Mouse (Mus musculus) forebrain, embryonic 10.5 days (tissue): ENCODE measurements around the gene Ablim1. TPM values are rescaled to one million over a fixed set of nuclear protein-coding genes. Genes with fewer than 3 reads are reported as not detected.

Experiments
- DNase-seq: peaks from one replicate; pipeline ENCODE4 v3.0.0-alpha.2; 2017; ENCODE audit warnings: low spot score; ENCODE audit errors: extremely low spot score
- H3K27ac ChIP-seq: fragments of 300-500 bp; sonication (generic); 2 replicates; pipeline ENCODE4 v1.5.1; 2016; ENCODE audit warnings: mild to moderate bottlenecking
- H3K27me3 ChIP-seq: fragments of 300-500 bp; sonication (generic); 2 replicates; pipeline ENCODE4 v1.6.1; 2016; ENCODE audit warnings: mild to moderate bottlenecking; ENCODE audit not compliant: poor library complexity, severe bottlenecking
- H3K36me3 ChIP-seq: fragments of 300-500 bp; sonication (generic); replicated peaks from 2 replicates; pipeline ENCODE4 v1.6.1; 2016; ENCODE audit warnings: mild to moderate bottlenecking, moderate library complexity
- H3K4me1 ChIP-seq: fragments of 300-500 bp; sonication (generic); 2 replicates; pipeline ENCODE4 v1.6.1; 2016
- H3K4me3 ChIP-seq: fragments of 300-500 bp; sonication (generic); 2 replicates; pipeline ENCODE4 v1.5.1; 2016; ENCODE audit warnings: mild to moderate bottlenecking, moderate library complexity
- H3K9me3 ChIP-seq: fragments of 300-500 bp; sonication (generic); 2 replicates; pipeline ENCODE4 v1.6.1; 2016; ENCODE audit warnings: mild to moderate bottlenecking, moderate library complexity
- WGBS: fragments of 180-500 bp; shearing (Covaris S2); methylation state at CpG from one replicate; pipeline ENCODE4 v1.1.7; 2016; 5-methylcytosine and 5-hydroxymethylcytosine counted together
- polyA plus RNA-seq: library from polyadenylated mRNA; unstranded; fragments of >200 nt; fragmentation: Nextera tagmentation; extraction: Ambion mirVana; gene quantifications from 2 replicates; pipeline ENCODE4 v1.2.1, GENCODE M21; 2016

Gene Ablim1
- polyA plus RNA-seq = 20.5 and 21.0 TPM in 2 replicates

DNA sequence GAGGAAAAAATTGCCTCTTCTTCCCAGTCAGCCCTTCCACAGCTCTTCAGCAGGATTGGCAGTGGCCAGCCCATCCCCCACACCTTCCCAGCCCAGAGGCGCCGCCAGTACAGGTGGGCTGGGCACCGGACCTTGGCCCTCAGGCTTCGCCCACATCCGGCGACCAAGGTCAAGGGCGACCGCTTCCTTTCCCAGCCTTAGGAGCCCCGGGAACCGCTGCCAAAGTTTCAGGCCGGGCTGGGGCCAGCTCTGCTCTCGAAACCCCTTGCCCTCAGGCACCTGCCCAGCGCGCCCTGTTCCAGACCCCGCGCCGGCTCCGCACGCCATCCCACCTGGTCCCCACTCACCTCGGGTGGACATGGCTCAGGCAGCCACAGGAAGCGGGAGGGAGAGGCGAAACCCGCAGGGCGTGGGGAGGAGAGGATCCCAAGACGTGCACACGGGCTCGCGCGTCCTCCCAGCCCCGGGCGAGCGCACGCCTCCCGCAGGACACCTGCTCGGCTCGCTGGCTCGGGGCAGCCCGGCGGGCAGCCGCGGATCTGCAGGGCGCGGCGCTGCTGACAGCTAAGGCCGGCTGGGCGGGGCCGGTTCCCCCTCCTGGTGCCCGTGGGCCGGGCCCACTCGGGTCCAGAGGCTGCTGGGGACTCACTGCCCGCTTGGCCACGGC lies at the start of gene Ablim1:
Gene Ablim1 (minus strand): TSS at position 574 of the 667 bp plus-strand sequence.
- 3% methylated on average over 52 of the region's 52 CpGs for WGBS
- peak; percentile 20 for DNase-seq
- Histone ChIP-seq H3K36me3 (no peaks in the 10 kb centered on the region), H3K4me3 (peak within 1 kb of the TSS; percentile 69), H3K9me3 (no peaks in the 10 kb centered on the region), H3K4me1 (peaks cover 12% of the 10 kb centered on the region), H3K27me3 (peaks cover 50% of the 10 kb centered on the region), H3K27ac (peak within 1 kb of the TSS; percentile 66)

DNA sequence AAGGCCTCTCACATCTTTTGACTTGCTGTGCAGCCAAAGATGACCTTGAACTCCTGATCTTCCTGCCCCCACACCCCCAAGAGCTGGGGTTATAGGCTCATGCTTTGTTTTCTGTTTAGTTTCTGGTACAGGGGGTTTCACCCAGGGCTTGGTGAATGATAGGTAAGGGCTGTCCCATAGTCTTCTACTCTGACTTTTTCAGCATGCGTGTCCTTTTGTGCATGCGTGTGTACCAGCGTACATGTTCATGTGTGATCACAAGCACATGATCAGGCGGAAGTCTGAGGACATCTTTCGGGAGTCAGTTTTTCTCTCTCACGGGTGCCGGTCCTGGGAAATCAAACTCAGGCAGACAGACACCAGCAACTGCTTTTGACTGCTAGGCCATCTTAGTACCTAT lies 48.8 kb upstream of the Ablim1 start:
- Histone ChIP-seq H3K9me3 (no peaks in the 10 kb centered on the region), H3K4me3 (peak overlapping the region; percentile 96), H3K27ac (peak overlapping the region; percentile 45; the same call in 1 of the 2 replicates), H3K27me3 (no peaks in the 10 kb centered on the region), H3K36me3 (peaks cover 9% of the 10 kb centered on the region), H3K4me1 (peaks cover 82% of the 10 kb centered on the region)
- DNase-seq = no peak
- 92% methylated on average over 7 of the region's 7 CpGs for WGBS

- DNase-seq = no peak
- H3K4me3 ChIP-seq = peak overlapping the region; percentile 96
Measured at GRCm38 (mm10) chr19:57363076-57363475, 48.4 kb upstream of the Ablim1 start.

GRCm38 (mm10) chr19:57362586-57362985 lies 47.9 kb upstream of the Ablim1 start:
- H3K9me3 ChIP-seq = no peaks in the 10 kb centered on the region
- WGBS = 51% methylated on average over 5 of the region's 5 CpGs
- peaks cover 82% of the 10 kb centered on the region for H3K4me1 ChIP-seq
- no peaks in the 10 kb centered on the region for H3K27me3 ChIP-seq
- no peak for DNase-seq
- peaks cover 9% of the 10 kb centered on the region; the same call in 1 of the 2 replicates for H3K36me3 ChIP-seq
- no peak overlapping the region for H3K27ac ChIP-seq
- H3K4me3 ChIP-seq = peak overlapping the region; percentile 96

More at GRCm38 (mm10) chr19:57363076-57363475, 48.4 kb upstream of the Ablim1 start:
- peaks cover 10% of the 10 kb centered on the region; the same call in 1 of the 2 replicates for H3K36me3 ChIP-seq
- 38% methylated on average over 7 of the region's 7 CpGs for WGBS
- no peaks in the 10 kb centered on the region for H3K27me3 ChIP-seq
- H3K9me3 ChIP-seq = no peaks in the 10 kb centered on the region
- H3K27ac ChIP-seq = peak overlapping the region; percentile 45
- H3K4me1 ChIP-seq = peaks cover 84% of the 10 kb centered on the region

DNA sequence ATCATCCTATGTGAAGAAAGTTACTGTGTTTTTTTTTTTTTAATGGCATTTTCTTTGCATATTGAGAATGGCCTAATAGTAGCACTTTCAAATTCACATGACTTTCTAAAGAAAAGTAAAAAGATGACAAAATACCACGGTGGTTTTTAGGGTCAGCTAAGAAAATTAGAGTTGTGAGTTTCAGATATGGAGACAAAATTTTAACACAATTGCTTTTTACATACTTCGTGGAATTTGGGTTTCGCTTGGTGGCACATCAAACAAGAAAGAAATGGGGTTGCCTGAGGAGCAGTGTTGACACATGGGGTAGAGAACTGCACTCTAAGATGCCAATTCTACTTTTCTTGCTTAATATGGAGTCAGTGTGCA lies 47.2 kb upstream of the Ablim1 start:
- H3K27ac ChIP-seq = peak overlapping the region; percentile 99
- 23% methylated on average over 3 of the region's 3 CpGs for WGBS
- no peaks in the 10 kb centered on the region for H3K27me3 ChIP-seq
- H3K4me3 ChIP-seq = peak overlapping the region; percentile 96
- no peaks in the 10 kb centered on the region for H3K9me3 ChIP-seq
- H3K4me1 ChIP-seq = peaks cover 79% of the 10 kb centered on the region
- H3K36me3 ChIP-seq = 0 out of 2 replicates have a peak, but pooled peaks cover 9% of the 10 kb centered on the region
- DNase-seq = no peak

- peaks cover 73% of the 10 kb centered on the region for H3K4me1 ChIP-seq
- under 1% methylated on average over 78 of the region's 78 CpGs for WGBS
- H3K9me3 ChIP-seq = no peaks in the 10 kb centered on the region
- H3K36me3 ChIP-seq = 0 out of 2 replicates have a peak, but pooled peaks cover 9% of the 10 kb centered on the region
- H3K4me3 ChIP-seq = peak overlapping the region; percentile 96
- DNase-seq = peak; percentile 75
- H3K27ac ChIP-seq = peak overlapping the region; percentile 99
- no peaks in the 10 kb centered on the region for H3K27me3 ChIP-seq
Measured at GRCm38 (mm10) chr19:57361131-57361938, 46.6 kb upstream of the Ablim1 start.

DNA sequence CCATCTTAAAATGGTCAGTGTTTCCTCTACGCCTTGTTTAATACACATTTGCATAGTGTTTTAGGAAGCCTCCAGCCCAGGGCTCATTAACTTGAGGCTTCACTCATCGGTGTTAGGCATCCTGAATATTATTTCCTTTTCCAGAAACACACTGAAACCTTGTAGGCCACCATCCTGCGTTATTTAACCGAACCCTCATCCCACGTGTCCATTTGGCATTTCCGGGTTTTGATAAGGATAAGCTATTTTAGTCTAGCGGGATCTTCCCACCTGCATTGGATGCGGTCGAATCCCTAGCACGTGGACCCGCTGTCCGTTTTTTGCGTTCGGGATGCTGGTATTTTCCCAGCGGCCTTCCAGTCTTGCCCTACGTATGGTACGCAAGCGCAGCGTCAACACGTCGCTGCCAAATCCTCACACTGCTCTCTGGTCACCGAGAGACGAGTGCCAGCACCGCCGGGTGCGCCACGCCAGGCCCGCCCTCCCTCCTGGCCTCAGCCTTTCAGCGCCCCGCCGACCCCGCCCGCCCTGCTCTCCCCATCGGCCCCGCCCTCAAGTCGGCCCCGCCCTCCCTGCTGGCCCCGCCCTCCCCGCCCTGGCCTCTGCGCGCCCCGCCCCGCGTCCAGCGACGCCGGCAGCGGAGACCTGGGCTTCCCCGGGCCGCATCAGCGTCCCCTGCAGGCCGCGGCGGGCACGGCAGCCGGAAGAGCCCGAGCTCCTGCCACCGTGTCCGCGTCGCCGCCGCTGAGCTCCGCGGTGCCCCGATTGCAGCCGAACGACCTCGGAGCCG lies 45.8 kb upstream of the Ablim1 start, which contains the start of gene Fam160b1:
Gene Fam160b1 (plus strand): TSS at position 340 of the 790 bp plus-strand sequence.
- Histone ChIP-seq H3K27me3 (no peaks in the 10 kb centered on the region), H3K4me1 (peaks cover 72% of the 10 kb centered on the region), H3K4me3 (peak within 1 kb of the TSS; percentile 96), H3K9me3 (no peaks in the 10 kb centered on the region), H3K27ac (peak within 1 kb of the TSS; percentile 99), H3K36me3 (0 out of 2 replicates have a peak, but pooled peaks cover 9% of the 10 kb centered on the region)
- DNase-seq = peak; percentile 95
- 2% methylated on average over 70 of the region's 70 CpGs for WGBS

DNA sequence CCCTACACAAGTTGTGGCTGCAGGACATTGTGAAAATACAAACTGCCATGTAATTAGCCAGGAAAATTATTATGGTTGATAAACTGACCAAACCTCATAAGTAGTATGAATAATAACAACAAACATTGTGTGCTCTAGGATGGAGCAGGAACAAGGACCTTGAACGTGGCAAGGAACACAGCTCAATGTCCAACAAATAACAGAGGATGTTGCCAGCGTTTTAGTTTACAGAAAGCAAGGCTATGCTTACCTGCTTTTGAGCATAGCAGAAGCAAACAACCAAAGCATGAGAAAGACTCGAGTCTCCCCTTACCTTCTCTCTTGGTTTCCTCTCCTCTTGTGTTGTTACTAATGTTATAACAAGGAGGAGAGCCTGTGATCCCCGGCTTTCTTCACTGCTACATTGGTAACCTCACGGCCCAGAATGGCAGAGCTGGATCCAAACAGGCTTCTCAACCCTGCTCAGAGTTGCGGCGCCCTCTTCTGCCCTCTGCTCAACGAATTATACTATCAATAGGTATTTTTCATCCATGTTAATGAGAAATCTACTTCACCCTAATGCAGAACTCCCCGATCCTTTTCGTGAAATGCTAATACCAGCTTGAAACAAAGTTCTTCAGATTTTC lies 45.1 kb upstream of the Ablim1 start:
- no peaks in the 10 kb centered on the region for H3K27me3 ChIP-seq
- H3K27ac ChIP-seq = peak overlapping the region; percentile 99
- H3K4me1 ChIP-seq = peaks cover 69% of the 10 kb centered on the region
- H3K36me3 ChIP-seq = 0 out of 2 replicates have a peak, but pooled peaks cover 9% of the 10 kb centered on the region
- H3K9me3 ChIP-seq = no peaks in the 10 kb centered on the region
- 56% methylated on average over 10 of the region's 10 CpGs for WGBS
- DNase-seq = no peak
- peak overlapping the region; percentile 96 for H3K4me3 ChIP-seq

- no peak overlapping the region for H3K27ac ChIP-seq
- no peaks in the 10 kb centered on the region for H3K9me3 ChIP-seq
- 96% methylated on average over 20 of the region's 20 CpGs for WGBS
- H3K4me3 ChIP-seq = peak overlapping the region; percentile 96; the same call in 1 of the 2 replicates
- H3K27me3 ChIP-seq = no peaks in the 10 kb centered on the region
- no peak for DNase-seq
- peaks cover 61% of the 10 kb centered on the region for H3K4me1 ChIP-seq
- H3K36me3 ChIP-seq = 0 out of 2 replicates have a peak, but pooled peaks cover 9% of the 10 kb centered on the region
Measured at GRCm38 (mm10) chr19:57358836-57359598, 44.3 kb upstream of the Ablim1 start.

DNA sequence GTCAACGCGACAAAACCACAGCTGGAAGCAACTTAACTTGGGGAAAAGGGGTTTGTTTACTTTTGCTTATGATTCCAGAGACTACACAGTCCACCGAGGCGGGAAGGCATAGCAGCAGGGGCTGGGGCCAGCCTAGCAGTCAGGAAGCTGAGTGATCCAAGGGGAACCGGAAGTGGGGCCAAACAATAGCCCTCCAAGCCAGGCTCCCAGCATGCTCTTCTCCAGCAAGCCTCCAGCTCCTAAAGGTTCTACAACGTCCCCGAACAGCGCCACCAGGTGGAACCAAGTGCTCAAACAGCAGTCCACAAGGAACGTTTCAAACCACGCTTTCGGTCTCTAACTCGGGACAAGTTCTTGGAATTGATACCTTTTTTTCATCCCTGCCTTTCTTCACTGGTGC lies 43.6 kb upstream of the Ablim1 start:
- no peak overlapping the region for H3K27ac ChIP-seq
- DNase-seq = no peak
- peaks cover 54% of the 10 kb centered on the region for H3K4me1 ChIP-seq
- H3K27me3 ChIP-seq = no peaks in the 10 kb centered on the region
- H3K4me3 ChIP-seq = no peak overlapping the region
- H3K9me3 ChIP-seq = no peaks in the 10 kb centered on the region
- WGBS = 91% methylated on average over 12 of the region's 12 CpGs
- H3K36me3 ChIP-seq = 0 out of 2 replicates have a peak, but pooled peaks cover 9% of the 10 kb centered on the region

DNA sequence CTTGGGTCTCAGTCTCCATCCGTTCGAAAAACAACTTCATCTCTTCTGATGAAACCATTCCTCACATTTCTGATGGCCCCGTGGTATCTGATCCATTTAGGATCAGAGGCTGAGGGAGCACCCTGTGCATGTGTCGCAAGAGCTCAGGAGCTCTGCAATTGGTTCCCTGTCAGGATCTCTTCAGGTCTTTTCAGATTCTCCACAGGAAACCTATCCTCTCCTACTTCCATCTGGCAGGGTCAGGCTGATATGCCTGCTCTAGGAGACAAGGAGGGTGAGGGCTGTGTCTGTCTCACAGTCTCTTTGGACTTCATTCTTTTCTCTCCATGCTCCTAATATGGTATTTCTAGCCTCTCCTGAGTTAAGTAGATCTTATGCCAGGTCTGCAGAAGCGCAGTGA lies 43.1 kb upstream of the Ablim1 start:
- Histone ChIP-seq H3K36me3 (0 out of 2 replicates have a peak, but pooled peaks cover 9% of the 10 kb centered on the region), H3K4me1 (peaks cover 49% of the 10 kb centered on the region), H3K4me3 (no peak overlapping the region), H3K9me3 (no peaks in the 10 kb centered on the region), H3K27me3 (no peaks in the 10 kb centered on the region), H3K27ac (no peak overlapping the region)
- no peak for DNase-seq
- WGBS = 94% methylated on average over 5 of the region's 5 CpGs
